Mouse (Mus musculus): ENCODE results near the gene Actn1.

Actn1 gene

DNA sequence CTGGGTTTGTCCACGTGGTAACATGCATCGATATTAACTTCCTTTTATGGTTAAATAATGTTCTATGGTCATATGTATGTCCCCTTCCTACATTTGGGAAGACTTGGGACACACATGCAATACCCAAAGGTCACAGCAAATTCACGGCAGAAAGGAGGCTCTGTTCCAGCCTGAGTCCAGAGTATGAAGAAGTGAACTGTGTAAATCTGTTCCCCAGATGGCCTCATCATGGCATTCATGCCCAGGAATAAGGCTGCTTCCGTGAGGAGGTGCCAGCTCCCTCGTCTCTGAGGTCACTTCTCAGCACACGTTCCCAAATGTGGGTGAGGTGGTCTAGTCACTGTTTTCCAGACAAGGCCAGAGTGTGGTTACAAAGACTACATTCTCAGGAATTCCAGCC lies 122.9 kb downstream of the Actn1 start:
- no peak for DNase-seq (ENCODE audit: low read depth, low spot score)

DNA sequence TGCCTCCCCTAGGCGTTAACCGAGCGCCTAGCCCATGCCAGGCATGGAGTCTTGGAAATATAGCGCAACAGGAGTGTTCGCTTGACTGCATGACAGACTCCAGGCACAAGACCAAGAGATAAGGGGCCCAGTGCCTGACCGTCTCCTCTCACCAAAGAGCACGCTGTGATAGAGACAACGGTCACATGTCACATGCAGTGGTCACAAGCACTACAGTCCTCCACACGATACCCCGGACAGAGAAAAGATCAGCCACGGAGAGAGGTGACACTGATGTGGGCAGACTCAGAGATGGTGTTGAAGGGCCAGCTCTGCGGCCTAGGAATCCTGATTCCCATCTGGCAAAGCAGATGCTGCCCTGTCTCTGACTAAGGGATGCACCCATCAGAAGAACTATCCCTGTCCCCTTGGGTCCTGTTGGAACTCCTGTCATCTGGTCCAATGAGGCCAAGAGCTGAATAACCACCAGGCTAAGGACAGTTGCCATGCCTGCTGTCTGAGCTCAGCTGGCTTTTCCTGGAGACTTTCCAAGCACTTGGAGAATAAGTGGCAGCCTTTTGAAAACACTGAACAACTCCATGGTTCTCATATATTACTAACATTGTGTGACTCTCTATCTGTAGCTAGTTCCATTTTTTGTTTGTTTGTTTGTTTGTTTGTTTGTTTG lies 123.8 kb downstream of the Actn1 start:
- DNase-seq (ENCODE audit: low read depth, low spot score) = no peak

DNA sequence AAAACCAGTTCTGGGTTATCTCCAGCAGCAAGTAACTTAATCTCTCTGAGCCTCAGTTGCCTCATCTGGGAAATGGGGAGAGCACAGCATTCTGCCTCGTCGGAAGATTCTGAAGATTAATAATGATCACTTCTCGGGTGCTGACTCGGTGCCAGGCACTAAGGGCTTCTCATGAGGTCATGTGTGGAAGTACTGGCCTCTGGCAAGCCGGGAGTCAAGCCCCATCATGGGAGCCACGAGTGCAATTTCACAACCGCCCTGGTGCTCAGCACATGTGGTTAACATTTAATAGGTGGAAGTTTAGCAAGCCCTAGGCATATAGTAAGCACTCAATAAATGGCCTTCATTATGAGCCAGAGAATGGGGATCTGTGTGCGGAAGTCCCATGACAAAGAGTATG lies 125.0 kb downstream of the Actn1 start:
- no peak for DNase-seq (ENCODE audit: low read depth, low spot score)

DNA sequence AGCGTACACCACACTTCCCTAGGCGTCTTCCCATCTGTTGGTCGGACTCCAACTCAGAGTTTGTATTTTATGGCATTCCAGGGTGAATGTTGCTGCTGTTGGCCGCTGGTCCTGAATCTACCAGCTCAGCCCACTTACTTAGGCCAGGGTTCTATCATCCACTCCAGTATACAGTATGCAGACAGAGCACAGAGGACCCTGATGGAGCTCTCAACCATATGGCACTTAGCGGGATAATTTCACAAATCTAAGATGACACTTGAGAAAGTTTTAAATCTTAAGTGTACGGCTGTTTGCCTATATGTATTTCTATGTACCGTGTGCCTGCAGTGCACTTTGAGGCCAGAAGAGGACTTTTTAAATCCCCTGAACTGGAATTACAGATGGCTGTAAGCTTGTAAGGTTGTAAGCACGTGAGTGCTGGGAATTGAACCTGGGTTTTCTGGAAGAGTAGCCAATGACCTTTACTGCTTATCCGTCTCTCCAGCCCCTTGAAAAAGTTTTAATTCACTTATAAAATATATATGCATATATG lies 127.1 kb downstream of the Actn1 start:
- DNase-seq (ENCODE audit: low read depth, low spot score) = no peak

DNA sequence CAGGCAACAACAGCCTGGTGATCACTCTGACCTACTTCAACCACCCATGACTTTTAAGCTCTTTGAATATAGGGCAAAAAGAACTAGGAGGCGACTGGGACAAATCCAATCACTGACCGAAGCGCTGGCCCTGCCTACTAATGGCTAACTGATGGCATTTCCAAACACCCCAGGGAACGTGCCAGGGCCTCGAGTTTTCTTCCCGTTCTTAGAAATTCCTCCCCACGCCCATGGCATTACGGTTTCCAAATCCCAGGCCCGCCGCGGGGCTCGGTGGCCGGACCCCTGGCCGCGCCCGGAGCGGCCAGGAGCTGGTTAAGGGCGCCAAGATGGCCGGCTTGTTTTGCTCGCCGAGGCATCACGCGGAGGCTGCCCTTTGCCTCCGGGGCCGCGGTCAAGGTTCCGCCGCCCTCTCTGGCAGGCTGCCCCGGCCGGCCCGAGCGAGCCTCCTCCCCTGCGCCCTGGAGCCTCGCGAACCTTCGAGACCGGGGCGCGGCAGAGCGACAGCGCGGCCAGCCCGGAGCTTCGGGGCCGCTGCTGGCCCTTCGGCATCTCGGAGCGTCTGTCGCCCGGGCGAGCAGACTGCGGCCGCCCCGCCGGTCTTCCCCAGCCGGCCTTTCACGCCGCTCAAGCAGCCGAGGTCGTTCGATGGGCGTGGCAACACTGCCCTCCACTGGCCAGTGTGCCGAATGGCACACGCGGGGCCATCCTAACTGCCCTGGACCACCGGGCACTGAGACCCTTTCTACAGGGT lies 127.7 kb downstream of the Actn1 start:
- DNase-seq (ENCODE audit: low read depth, low spot score) = peak; percentile 94

DNA sequence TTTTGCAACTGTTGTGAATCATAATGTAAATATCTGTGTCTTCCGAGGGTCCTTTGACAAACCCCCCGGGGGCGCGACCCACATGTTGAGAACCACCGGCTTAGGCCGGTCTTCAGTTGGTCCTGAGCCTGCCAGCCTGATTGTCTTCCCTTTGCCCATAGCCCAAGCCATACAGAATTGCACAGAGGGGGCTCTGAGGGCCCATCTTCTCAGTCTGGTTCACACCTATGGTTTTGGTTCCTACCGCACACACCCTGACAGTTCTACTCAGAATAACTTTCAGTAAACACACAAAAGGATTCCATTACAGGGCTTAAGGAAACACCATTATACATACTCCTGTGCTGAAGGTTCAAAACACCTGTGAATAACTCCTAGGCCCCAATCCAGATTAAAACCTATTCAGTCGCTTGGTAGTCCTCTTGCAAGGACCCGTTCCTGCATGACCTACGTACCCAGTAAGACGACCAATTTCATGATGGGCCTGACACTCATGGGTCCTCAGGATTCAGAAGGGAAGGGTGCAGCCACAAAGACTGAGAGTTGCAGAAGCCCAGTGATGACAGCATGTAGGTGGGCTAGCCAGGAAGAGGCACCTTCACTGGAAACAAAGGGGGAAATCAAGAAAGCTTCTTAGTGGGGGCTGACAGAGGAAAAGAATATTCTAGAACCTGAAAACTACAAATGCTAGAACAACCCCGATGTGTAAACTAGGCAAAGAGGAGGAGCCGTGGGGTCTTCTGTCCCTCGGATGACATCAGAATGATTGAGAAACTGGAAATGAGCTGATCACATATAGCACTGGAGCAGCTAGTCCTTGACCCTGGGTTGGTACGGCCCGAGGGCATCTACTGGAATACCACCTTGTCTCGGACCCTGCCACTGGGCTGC lies 128.6 kb downstream of the Actn1 start:
- DNase-seq (ENCODE audit: low read depth, low spot score) = no peak

DNA sequence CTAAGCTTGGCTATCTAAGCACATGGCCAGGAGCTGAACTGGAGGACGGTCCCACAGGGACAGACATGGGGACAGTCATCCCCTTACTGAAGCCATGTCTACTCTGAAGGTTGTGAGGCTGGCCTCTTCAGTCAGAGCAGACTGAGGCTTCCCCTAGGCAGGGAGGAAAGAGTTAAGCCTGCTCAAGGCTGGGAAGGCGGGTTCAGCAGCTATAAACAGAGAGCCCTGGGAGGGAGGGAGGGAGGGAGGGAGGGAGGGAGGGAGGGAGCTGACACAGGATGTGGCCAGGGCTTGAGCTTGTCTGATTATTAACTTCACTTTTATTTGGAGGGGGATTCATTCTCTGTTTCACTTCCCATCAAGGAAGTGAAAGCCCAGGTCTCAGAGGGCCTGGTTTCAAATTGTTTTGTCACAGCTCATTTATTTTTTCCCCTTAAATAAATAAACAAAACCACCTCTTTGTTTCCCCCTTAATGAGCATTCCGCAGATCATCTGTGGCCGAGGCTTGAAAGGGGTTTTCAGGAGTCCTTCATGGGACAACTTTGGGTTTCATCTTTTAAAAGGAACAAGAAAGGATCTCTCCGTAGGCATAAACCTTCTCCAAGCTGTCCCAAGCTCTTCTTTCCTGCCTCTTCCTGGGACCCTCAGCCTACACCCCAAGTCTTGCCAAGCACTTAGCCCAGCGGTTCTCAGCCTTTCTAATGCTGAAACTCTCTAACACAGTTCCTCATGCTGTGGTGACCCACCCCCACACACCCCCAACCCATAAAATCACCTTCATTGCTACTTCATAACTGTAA lies 129.4 kb downstream of the Actn1 start:
- no peak for DNase-seq (ENCODE audit: low read depth, low spot score)

DNA sequence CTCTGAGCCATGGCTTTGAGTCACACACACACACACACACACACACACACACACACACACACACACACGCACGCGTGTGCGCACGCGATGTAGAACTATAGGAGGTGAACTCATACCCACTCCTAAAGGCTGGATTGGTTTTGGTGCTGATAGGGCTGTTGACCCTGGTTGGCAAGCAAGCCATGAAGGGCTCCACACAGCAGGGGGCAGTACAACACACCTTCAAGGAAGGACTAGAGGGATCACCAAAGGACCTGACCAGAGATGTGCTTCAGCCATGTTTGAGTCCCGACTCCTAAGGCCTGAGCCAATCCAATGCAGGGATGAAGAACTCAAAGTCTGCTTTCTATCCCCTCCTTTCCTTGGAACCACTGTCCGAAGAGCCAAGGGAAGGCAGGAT lies 130.6 kb downstream of the Actn1 start:
- DNase-seq (ENCODE audit: low read depth, low spot score) = no peak

DNA sequence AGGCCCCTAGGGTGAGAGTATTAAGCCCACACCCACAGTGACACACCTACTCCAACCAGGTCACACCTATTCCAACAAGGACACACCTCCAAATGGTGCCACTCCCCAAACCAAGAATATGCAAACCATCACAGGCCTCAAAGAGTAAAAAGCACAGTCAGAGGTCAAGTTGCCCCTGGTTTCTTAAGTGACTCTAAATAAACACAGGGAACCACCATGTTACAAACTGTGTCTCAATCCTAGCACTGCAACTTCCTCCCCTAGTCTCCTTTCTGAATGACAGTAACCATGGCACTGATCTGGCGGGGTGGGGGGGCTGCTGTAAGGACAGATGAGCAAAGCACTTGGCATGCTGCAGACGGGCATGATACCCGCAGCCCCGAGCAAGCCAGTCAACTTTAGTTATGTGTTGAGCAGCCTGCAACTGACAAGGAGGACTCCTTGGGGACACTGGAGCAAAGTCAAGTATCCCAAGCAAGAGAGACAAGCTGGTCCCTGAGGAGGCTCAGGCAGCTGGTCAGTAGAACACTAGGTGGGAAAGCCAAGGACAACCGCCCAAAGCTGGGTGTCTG lies 132.9 kb downstream of the Actn1 start:
- no peak for DNase-seq (ENCODE audit: low read depth, low spot score)

DNA sequence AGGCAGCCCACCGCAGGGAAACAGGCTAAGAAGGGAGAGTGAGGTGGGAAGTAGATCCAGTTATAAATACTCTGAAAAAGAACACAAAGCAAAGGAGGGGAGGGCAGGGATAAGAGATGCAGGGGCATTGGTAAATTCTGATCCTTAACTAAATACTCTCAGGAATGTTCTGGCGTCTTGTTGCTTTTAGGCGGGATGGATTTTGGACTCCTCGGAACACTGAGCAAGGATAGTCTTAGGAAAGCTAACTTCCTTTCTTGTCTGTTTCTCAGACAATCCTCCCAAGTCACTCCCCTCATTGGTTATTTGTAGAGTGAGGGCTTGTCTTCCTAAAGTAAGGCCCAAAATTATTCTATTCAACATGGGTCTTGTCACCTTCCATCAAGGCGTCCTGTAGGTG lies 134.9 kb downstream of the Actn1 start:
- DNase-seq (ENCODE audit: low read depth, low spot score) = no peak

DNA sequence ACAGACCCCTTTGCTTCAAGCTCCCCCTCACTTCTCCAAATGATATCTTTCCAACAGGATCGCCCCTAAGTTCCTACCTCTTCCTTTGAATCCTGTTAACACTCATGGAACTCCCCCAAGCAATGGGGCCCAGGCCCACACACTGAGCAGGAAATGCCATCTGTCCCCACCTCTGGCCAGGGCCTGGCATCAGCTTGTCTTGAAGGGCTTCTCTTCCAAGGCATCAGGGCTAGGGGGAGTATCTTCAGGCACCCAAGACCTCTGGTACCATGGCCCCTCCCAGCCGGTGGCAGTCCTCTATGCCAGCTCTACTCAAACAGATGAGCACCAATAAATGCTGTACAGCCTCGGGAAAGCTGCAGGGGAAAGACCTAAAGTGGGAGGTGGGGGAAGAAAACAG lies 135.4 kb downstream of the Actn1 start:
- DNase-seq (ENCODE audit: low read depth, low spot score) = no peak

DNA sequence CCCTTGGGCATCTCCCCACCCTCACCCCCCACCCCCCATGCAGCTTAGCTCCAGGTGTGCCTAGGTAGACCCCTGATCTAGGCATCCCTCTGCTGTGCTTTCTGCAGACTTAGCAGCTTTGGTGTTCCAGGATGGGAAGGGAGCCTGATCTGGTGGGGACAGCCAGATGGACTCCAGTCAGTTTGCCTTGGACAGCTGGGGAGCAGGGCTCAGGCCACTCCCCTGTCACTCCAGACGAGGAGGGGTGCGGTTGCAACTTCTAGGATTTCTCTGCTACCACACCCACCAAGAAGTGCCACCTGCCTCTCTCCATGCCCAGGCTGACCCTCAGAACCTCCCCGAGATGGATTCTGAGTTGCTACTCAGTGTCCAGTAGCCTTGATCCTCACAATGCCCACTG lies 136.0 kb downstream of the Actn1 start:
- no peak for DNase-seq (ENCODE audit: low read depth, low spot score)

DNA sequence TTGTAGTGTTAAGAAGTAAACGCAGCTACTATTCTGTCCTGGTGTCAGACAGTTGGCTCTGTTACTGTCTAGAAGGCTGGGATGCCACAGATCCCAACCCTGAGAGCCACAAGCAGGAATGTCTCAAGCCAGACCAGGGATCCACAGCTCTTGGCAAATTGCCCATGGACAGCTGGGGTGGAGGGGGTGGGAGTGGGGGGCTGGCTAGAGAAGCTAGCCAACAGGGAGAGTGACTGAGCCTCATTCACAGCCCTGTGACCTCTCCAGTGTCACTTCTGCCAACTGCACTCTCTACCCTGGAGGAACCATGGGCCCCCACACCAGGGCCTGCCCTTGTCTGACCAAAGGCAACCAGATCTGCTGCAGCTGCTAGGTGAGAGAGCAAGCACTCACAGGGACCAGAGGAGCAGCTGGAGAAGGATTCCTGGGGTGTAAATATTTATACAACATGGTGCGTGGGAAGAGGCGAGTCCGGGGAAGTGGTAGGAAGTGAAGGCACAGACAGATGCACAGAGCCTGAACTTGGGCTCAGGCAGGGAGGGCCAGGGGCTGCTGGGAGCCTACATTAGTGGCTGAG lies 136.9 kb downstream of the Actn1 start:
- no peak for DNase-seq (ENCODE audit: low read depth, low spot score)

DNA sequence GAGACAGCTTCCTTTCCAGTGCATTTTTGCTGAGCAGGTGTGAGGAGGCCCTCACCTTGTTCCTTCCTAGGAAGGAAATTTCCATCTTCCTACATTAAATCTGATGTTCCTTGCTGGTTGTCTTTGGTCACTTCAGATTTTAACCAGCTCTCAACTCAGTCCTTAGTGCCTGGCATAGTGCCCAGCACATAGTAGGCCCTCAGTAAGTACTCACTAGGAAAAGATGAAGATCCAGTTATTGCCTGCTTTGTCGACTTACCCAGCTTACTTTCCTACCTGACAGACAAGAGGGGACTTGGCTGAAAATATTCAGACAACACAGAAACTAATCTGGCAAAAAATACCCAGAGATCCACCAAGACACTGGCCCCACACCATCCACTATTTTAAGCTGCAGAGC lies 138.7 kb downstream of the Actn1 start:
- DNase-seq (ENCODE audit: low read depth, low spot score) = no peak

DNA sequence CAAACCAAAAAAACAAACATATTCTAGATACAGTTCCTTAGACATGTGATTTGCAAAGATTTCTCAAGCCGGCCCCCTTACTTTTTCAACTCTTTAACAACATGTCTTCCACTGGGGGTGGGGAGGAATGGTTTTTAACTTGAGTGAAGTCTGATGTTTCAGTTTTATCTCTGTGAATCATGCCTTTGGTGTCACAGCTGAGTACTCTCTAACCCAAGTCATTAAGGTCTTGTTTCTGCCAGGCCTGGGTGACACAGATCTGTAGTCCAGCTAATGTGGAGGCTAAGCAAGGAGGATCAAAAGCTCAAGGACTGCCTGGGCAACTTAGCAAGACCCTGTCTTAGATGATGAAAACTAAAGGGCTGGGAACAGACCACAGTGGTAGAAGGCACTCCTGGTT lies 141.6 kb downstream of the Actn1 start:
- no peak for DNase-seq (ENCODE audit: low read depth, low spot score)

Measured in mesoderm, embryonic 11.5 days (tissue).